Mouse (Mus musculus) activated CD4-positive, CD25-positive, alpha-beta regulatory T cell, adult 4 months (primary cell): ENCODE results near the gene Rdh12. TPM values are rescaled to one million over a fixed set of nuclear protein-coding genes. Genes with fewer than 3 reads are reported as not detected.

Source experiments
- ATAC-seq: one replicate; pipeline ENCODE4 v1.8.0; 2017
- polyA plus RNA-seq, 2 experiments: library from polyadenylated mRNA; unstranded; fragments of 100-300 nt; shearing (Covaris generic); gene quantifications; one replicate each; pipeline ENCODE4 v1.2.1; 2017

Gene Rdh12
- polyA plus RNA-seq, 2 experiments from 2014 or later: 11.2 to 20.6 TPM

DNA sequence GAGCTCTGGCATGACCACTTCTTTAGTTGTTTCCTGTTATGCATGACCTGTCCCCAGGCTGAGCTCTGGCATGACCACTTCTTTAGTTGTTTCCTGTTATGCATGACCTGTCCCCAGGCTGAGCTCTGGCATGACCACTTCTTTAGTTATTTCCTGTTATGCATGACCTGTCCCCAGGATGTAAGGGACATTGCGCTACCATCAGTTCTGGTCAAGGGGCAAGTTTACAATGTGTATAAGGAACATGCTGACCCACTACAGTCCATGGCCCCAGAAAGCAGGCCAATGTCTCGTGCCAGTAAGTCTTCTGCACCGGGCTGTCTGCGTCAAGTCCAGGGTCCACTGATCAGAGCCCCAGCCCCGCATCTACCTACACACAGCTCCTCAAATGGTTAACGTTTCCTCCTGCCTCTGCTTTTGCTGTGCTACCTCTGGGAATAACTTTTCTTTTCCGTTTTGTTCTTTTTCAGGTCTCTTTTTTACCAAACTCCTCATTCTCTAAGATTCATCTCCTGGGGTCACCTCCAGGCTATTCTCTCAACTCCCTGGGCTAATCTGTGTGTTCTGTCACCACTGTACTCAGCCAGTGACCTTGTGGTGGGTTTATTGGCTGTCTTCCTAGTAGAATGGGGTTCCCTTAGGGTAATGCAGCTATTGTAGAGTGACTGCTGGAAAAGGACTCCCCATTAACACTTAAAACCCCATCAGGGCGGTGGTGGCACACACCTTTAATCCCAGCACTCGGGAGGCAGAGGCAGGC lies 44.8 kb downstream of the Rdh12 start:
- no peak for ATAC-seq

- ATAC-seq: no peak
These were observed 46.3 kb downstream of the Rdh12 start for GRCm38 (mm10) chr12:79254975-79255374.

DNA sequence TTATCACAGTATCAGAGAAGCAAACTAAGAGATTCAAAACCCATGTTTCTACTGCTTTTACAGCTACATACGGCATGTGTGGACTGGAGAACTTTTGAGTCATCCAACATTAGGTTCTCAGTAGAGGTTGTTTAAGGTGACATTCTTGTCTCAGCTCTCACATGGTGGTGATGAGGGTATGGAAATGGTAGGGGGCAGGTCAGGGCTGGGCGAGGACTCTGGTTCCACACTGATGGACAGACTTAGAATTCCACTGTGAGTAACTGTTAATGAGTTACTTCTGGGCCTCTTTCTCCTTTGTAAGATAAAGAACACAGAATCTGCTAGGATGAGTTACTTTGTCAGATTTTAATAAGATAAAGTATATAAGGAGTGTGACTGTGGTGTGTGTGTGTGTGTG lies 51.4 kb downstream of the Rdh12 start:
- ATAC-seq: no peak

DNA sequence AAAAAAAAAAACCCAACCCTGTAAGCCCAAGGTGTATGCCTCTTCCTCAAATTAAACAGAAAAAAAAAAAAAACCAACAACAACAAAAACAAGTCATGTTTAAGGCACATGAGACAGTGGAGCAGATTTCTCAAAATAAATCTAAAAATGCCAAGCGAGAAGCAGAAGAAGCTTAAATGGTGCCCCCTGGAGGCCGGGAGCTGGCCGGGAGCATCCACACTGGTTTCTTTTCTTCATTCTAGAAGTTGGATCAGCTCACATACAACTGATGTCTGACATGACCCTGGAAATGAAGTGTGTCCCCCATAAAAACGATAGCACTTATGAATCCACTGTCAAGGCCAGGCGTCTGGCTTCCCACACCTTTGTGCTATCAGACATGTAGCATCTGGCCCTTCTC lies 52.3 kb downstream of the Rdh12 start:
- ATAC-seq: no peak

Other genes starting within 250 kb of the Rdh12 start
- 10 to 100 TPM; 27.1 to 30.5 TPM for gene Tmem229b, start 201.3 kb upstream of the Rdh12 start, polyA plus RNA-seq
- gene Plekhh1, start 179.8 kb upstream of the Rdh12 start, polyA plus RNA-seq: under 1 TPM; 0.13 TPM
- gene Pigh, start 119.3 kb upstream of the Rdh12 start, polyA plus RNA-seq: 10 to 100 TPM; 27.6 to 29.9 TPM
- gene Arg2, start 78.1 kb upstream of the Rdh12 start, polyA plus RNA-seq: under 1 TPM in 1 of 2 experiments, not detected in 1; 0.48 TPM
- gene Vti1b, start 36.2 kb upstream of the Rdh12 start, polyA plus RNA-seq: 10 to 100 TPM; 38.2 to 61.7 TPM
- 10 to 100 TPM; 13.2 to 17.5 TPM for gene Rdh11, start 16.6 kb upstream of the Rdh12 start, polyA plus RNA-seq
- gene Zfyve26, start 87.4 kb downstream of the Rdh12 start, polyA plus RNA-seq: 10 to 100 TPM; 16.4 to 23.8 TPM
- gene Rad51b, start 88.4 kb downstream of the Rdh12 start, polyA plus RNA-seq: 1 to 10 TPM; 1.9 to 2.8 TPM